Mouse (Mus musculus): ENCODE measurements at regions not wholly inside any gene's neighbourhood (a gene's known extent, or its start where the extent isn't known, plus 50 kb on each side); places are given as distances from the start of the nearest gene placed in this dataset.

DNA sequence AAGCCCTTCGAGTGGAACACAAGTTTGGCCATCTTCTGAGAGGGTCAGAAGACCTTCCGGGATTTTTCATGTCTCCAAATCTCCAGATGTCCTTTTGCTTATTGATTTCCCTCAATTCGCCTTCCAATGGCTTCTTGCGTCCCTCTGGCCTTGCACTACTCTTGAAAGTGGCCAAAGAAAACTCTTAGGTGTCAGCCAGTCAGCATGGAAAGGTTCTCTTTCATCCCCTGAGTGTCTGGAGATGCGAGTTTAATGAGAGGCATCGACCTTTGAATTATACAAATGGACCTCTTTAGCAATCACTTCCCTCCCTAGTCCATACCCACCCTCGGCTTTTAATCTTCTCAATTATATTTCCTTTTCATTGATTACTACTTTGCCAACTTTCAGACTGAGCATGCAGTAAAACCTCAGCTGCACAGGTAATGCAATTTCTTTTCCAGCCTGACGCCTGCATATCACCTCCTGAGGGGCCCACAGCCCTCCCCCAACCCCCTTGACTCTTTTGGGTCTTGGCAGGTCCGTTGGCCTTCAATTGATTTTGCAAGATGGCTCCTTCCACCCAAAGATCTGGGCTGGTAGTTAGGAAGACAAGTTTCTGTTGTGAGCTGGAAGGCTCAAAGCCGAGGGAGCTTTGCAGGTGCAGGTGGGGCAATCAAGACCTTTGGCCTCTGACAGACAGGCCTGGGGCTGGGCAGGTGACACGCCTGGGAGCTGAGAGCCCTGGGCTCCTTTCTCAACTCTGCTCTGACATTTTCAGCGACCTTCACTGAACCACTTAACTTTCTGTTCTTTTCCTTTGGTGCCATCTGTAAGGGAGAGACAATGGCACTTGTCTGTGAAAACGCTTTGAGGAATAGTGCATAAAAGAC, 461.8 kb downstream of the Ccdc171 start:
- no peak for DNase-seq (ENCODE audit: low spot score in 2 of 2)

DNA sequence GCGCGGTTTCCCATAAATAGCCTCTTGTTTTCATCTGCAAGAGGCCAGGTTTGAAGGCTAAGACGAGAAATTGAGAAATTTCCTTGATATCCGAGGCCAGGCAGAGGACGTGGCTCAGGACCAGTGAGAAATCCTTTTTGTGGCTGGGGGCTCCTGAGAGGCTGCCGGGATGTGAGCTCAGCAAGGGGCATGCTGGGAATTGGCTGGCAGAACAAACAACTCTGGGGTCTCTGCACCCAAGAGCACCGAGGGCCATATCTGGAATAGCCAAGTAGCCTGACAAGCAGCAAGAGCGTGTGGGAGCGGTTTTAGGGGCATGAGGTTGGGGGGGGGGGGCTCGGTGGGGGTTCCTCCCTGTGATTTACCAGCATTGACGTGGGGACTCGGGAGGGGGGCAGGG, 462.5 kb downstream of the Ccdc171 start:
- DNase-seq (ENCODE audit: low spot score in 2 of 2) = no peak

DNA sequence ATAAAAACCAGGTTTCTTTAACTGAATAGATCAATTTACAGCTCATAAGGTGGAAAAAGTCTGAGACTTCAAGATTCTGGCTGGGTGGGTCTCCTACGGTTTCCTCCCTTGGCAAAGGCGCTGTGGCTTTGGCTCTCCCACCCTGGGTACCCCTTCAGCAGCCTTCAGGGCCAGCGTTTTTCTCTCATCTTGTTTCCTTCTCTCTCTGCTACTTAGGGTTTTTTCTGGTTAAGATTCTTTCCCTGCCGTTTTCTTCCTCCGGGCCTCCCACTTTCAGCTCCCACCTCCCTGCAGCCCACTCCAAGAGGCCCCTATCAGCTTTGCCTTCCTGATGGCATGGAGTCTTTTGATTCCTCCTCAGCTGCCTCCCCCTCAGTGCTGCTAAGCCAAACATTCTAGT, 463.0 kb downstream of the Ccdc171 start:
- no peak for DNase-seq (ENCODE audit: low spot score in 2 of 2)

DNA sequence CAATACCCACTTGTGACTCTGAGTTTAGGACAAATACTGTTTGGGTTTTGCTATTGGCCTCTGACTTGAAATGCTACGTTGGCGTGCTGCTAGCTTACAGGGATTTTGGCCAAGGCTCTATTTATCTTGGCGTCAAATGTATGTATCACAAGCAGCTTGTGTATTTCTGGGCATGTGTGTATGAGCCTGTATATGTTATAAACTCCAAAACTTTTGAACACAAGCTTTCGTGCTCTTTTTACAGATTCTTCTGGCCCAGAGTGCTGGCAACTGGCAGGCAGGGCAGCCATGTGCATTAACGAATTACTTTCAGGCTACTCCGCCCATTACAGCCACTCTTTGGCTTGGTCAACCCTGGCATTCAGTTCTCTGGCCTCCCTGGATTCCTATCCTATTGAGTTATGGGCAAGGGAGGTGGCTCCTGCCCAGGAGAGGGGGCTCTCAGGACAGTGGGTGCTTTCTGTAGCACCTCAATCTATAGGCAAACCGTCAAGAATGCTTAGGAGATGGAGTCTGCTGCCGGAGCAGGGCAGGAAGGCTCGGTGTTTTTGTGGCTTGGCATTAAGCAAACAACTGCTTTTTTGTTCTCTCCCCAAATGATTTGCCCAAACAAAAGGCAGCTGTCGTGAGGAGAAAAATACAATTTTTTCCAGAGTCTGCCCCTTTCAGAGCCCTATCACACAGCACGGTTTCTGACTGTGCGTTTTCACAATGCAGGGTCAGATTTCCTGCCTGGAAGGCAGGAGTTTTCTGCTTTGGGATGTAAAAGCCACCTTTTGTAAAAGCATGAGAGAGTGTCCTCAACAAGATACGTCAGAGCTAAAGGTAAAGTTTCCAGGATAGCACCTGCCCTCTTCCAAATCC, 465.0 kb downstream of the Ccdc171 start:
- DNase-seq (ENCODE audit: low spot score in 2 of 2) = no peak

DNA sequence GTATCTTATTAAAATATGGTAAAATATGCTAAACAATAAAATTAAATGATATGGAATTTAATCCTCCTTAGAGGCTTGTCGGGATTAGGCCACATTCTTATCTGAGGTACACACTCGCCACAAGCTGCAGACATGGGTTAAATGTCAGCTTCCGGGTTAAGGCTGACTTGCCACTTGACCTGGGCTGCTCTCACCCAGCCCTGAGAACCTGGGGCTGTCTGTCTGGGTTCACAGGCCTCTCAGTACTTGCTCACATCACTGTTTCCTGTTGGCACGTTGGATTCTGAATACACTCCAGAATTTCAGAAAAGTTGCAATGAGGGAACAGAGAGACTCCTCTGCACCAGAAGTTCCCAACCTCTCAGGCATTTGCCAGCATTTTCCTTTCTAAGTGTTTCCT, 465.9 kb downstream of the Ccdc171 start:
- no peak for DNase-seq (ENCODE audit: low spot score in 2 of 2)

DNA sequence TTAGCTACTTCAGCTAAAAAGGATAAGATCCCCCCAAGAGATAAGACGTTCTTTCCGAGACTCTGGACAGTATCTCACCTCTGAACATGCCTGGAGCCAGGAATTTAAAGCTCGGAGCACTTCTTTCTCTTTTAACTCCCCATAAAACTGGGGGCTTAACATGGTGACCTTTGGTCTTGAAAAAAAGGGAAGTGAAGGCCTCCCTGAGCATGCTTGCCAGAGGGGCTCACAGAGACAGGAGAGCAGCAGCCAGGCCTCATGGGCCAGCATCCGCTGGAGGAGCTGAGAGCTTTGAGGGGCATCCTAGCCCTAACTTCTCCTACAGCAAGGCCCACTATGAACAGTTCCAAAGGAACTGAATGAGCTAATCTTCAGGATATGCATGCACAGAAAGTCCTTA, 471.7 kb downstream of the Ccdc171 start:
- DNase-seq (ENCODE audit: low spot score in 2 of 2) = no peak

DNA sequence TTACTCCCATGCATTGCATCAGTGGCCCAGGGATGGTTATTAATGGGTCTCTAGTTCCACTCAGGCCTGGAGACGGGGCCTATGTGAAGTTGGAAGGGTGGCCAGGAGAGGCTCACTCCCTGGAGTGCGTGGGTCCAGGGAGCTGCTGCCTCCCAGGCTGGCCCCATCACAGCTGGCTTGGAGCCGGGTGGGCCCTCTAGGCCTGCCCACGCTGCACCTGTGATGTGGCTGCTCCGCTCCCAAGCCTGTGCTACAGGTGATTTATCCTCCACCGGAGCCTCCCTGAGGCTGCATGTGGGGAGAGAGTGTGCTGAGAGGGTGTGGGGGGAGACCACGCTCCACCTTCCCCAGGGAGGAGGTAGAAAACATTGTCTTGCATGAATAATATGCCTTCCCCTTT, 476.3 kb downstream of the Ccdc171 start:
- no peak for DNase-seq (ENCODE audit: low spot score in 2 of 2)

DNA sequence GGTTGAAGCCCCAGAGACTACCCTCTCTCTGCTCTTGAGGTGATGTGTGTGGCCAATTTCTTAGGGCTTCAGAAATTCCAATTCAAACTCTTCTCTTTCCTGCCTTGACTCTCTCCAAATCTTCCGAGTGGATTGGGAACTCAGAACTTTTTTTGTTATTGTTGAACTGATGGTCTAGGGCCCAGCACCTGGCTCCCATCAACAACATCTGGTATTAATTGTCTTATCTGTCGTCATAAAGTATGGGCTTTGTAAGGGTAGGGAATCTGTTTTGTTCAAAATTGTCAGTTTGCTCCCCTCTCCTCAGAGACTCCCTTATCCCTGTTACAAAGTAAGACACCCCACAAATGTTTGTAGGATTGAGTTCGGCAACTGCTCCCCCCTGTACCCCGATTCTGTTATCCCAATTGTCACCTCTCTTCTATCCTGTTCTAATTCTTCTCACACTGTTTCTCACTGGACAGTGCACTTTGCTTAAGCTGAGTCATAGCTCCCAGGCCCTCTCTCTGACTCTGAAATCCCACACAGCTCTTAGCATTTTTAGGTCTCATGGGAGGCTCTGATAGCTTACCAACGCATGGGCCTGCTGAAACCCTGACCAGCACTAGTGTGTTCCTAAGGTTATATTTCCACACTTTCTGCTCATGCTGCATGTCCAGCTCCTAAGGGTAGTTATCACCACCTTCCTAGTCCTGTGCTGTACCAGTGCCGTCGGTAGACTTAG, 478.9 kb downstream of the Ccdc171 start:
- DNase-seq (ENCODE audit: low spot score in 2 of 2) = no peak

DNA sequence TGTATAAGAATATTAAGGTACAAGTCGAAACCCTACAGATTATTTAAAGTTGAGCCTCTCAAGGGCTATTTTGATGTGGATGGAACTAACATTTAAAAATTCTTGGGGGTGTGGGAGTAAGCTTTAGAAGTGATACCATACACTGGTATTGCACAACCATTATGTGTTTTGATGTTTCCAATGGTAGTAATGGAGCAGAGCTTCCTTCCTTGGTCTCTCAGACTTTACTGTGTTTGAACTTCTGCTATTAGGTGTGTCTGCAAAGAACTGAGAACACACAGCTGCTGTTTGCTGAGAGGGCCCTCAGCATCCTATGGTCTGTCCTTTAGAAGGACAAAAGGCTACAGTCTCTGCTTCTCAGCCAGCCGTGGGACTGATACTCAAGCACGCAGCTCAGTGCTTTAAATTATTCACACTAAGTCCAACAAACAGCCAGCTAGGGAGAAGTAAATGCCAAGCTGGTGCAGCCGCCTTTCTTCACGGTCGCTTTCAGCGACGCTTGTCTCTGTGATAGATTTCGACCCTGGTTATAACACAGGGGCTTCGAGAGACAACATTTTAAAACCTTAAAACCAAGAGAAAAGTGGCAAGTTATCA, 479.5 kb downstream of the Ccdc171 start:
- DNase-seq (ENCODE audit: low spot score in 2 of 2) = no peak

DNA sequence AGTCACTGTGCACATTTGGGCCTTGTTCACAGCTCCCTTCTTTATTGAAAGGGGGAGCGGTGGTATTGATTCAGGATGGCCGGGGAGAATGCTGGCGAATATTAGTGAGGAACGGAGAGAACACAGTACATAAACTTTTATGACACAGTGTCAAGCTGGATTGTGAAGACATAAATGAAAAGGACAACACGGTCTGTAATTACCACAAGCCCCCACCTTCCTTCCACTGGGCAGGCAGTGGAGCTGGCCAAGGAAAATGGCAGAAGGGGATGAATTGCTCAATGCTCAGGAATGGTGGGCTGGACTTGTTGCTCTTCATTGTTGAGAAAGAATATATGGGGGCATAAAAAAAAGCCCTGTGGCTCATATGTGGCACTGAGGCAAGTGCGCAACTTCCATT, 486.6 kb downstream of the Ccdc171 start:
- no peak for DNase-seq (ENCODE audit: low spot score in 2 of 2)

DNA sequence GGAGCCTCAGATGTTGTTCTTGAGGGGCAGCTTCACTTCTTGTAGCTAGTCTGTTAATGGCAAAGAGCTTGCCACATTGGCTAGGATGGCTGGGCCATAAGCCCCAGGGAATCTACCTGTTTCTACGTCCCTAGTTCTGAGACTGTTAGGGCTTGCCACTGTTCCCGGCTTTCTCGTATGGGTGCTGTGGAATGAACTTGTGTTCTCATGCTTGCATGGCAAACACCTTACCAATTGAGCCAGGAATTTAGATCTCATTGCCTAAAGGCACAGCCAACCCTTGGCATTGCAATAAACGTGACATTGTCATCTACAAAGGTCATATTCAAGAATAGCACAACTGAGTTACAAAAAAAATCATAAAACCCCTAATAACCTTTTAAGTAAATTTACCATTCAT, 489.8 kb downstream of the Ccdc171 start:
- no peak for DNase-seq (ENCODE audit: low spot score in 2 of 2)

DNA sequence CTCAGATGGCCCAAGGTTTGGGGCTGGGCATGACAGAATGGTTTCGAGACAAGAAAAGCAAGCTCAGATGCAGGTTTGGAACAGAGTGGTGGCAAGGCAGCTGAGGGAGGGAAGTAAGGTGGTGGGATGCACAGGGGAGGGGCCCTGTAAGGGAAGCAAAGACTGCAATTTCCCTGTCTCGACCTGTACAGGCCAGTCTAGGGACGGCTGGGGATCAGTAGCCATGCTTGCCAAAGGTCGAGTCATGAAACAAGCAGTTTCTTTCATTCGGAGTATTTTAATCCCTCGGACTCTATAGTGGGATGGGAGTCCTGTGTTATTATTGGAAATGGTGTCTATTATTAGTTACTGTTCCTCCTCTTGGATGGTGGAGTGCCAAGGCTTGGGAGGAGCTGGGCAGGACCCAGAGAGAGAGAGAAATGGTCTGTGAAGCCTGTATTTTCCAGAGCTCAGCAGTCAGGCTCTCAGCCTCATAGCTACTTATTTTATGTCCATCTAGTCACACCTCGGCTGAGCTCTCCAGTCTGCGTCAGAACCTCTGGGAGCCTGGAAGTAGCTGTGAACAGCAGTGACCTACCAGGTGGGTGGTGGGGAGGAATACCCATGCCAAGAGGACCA, 490.3 kb downstream of the Ccdc171 start:
- DNase-seq (ENCODE audit: low spot score in 2 of 2) = no peak

DNA sequence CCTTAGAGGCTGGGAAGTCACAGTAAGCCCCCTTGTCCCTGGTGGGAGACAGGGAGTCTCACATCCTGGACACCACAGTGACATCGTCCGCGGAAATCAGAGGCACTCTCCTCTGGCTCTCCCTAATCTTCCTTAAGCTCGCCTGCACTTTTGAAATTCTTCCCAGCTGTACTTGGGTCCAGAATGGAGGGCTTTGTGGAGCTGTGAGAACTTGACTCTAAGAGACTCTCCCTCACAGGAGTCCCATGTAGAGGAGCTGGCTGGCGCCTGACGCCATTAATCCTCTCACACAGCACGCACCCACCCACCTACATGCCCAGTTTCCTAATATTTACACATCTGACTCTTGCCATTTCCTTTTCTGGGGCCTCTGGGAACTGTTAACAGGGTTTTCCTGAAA, 492.8 kb downstream of the Ccdc171 start:
- no peak for DNase-seq (ENCODE audit: low spot score in 2 of 2)

DNA sequence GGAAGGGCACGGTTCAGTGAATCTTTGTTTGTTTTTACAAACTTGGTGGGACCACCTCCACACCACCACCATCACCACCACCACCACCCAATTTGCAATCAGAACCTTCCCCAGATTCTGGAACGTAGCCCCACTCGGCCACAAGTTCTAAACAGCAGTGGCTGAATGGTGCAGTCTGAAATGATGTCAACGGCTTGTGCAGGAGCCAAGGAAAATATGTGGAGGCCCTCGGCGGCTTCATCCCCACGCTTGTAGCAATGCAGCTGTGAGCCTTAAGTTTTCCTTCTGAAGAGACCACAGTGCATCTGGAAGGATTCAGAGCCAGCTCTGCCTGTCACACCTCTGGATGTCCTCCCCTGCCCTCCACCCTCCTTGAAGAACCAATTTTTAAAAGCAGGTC, 493.4 kb downstream of the Ccdc171 start:
- DNase-seq (ENCODE audit: low spot score in 2 of 2) = no peak

DNA sequence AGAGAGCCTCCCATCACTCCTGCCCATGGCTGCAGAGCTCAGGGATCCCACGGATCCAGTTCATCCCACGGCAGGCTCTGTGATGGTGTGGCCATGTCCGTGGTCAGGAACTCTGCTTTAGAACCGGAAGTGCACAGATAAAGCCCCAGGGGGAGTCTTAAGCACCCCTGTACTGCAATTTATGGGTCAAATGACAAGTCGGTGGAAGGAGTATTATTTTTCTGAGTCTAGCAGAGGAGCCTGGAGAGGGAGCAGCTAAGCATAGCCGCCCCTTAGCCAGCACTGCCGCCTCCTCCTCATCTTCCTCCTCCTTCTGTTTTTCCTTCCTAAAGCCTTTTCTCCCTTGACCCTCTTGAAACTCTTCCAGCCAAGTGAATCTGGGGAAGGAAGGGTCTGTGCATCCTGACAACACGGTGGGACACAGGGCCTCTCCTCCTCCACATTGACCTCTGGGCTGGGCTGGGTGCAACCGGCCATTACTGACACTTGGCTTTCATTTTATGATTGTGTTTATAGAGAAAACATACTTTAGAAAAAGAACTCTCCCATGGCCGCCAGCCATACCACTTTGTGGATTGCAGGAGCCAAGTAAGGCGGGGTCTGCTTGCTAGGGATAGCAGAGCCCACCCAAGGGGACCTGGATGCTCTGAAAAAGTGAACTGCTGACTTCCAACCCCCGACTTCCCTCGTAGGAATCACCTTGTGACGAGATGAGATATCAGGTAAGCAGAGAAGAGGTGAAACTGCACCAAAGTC, 494.3 kb downstream of the Ccdc171 start:
- DNase-seq (ENCODE audit: low spot score in 2 of 2) = no peak

DNA sequence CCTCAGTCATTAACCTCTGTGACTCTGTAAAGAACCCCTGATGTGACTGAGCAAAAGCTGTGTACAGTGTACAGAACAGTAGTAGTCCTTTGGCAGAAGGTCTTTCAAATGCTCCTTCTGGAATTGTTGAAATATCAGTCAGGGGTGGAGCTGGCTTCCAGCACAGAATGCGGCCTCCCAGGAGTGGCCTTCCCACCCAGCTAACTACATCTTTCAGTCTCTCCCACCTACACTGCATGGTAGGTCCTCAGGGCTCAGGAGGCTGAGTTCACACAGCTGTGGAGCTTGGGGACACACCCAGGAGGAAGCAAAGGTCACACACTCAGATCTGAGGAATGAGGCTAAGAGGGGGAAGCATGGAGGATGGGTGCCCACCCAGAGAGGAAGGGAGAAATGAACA, 495.3 kb downstream of the Ccdc171 start:
- no peak for DNase-seq (ENCODE audit: low spot score in 2 of 2)

DNA sequence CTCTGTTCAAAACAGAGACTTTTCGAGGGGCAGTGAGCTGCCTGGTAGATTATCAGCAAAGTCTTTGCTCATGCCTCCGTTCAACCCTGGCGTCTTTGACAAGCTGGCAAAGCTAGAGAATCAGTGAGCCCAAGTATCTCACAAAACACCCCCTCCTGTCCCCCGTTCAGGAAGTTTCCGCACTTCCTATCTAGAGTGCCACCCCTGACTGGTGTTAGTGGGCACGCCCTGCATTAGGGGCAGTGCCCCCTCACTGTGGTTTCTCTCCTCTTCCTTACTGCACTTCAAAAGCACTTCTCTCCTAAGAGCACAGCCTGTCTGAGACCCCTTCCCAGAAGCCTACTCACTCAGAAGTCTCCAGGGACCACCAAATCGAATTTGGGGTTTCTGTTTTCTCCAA, 497.0 kb downstream of the Ccdc171 start:
- no peak for DNase-seq (ENCODE audit: low spot score in 2 of 2)

DNA sequence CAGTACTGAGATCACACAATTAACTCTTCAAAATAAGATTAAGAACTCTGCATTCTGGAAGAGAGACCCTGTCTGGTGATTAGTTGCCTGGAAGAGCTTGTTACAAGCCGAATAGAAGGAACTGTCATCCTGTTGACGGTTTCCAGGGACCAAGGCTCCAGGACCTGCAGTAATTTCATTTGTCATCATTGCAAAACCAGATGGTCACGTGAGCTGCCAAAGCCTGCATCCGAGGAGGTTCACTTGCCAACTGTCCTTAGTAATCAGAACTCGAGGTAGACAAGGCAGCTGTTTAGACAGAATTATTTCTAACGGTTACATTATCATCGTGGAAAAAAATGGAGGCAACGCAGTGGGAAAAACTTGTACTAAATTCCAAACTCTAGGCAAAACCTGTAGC, 500.8 kb downstream of the Ccdc171 start:
- no peak for DNase-seq (ENCODE audit: low spot score in 2 of 2)

DNA sequence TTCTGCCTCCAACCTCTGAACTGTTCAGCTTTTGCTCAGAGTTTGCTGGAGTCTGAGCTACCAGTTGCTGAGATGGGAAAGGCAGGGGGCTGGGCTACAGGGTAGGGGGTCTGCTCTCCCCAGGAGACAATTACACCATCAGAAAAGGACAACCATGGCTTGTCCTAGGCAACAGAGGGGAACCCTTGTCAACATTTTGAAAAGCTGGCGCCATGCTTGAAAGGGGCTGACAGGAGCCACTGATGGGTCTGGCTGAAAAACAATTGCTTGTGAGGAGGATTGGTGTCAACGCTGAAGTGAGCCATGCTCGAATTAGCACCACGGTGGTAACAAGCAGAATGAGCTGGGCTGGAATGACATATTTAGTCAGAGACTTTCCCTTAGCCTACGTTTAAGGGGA, 502.8 kb downstream of the Ccdc171 start:
- no peak for DNase-seq (ENCODE audit: low spot score in 2 of 2)

DNA sequence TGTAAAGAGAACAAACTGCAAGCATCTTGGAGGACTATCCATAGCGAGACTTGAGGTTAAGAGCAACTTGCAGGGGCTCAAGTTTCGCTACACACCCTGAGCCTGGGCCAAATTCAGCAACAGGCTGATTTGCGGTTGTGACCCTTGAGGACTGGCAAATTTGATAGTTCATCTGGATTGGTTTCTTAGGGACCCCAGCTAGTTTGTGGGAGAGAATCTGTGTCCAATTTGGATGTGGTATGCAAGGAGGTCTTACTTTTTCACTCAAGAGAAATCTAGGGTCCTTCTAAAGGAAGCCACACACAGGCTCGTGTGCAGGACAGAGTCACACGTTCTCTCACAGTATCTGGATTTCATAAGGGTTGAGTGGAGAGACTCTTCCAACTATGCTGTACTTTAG, 505.6 kb downstream of the Ccdc171 start:
- no peak for DNase-seq (ENCODE audit: low spot score in 2 of 2)

DNA sequence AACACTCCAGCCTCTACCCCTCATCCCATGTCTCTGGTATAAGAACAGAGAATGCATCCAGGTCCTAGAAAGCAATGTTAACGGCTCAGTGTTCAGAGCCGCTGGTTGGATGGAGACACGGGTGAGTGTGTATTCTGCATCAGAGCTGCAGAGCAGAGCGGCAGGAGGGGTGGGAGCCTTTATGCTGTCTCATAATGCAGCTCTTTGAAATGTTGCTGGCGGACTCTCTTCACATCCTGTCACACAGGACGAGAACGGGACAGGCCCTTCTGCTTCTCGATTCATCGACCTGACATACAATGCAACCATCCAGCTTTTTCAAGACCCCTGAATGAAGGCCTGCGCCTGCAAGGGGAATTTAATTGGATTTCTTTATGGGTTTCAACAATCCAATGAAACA, 507.2 kb downstream of the Ccdc171 start:
- no peak for DNase-seq (ENCODE audit: low spot score in 2 of 2)
